Mouse (Mus musculus) lung, adult 2 months (tissue): ENCODE measurements around the gene Plekhd1.

Experiments used
- CTCF ChIP-seq: fragments of 200-500 bp; IDR thresholded peaks from 2 replicates; pipeline ENCODE4 v1.5.1; 2011; ENCODE audit warnings: mild to moderate bottlenecking, low read length, control low read depth; ENCODE audit not compliant: insufficient read depth
- POLR2A ChIP-seq: fragments of 200-500 bp; IDR thresholded peaks from 2 replicates; pipeline ENCODE4 v1.6.1; 2011; ENCODE audit warnings: low read depth, mild to moderate bottlenecking, control low read depth, low read length, borderline replicate concordance; ENCODE audit errors: extremely low read depth

GRCm38 (mm10) chr12:80720507-80720906, 28.1 kb downstream of the Plekhd1 start:
- TF ChIP-seq CTCF (no peak), POLR2A (no peak)
